Mouse (Mus musculus) megakaryocyte, embryonic 14.5 days (primary cell): Measurements from ENCODE around the gene Il1r2.

ENCODE experiments used
- FLI1 ChIP-seq: IDR thresholded peaks from 2 replicates; pipeline ENCODE4 v1.6.1; 2012; ENCODE audit warnings: low read length, inconsistent platforms, mixed read lengths
- GATA1 ChIP-seq: IDR thresholded peaks from 3 replicates; pipeline ENCODE4 v1.6.1; 2012; ENCODE audit warnings: mixed read lengths, low read length, inconsistent platforms, borderline replicate concordance

- TF ChIP-seq GATA1 (no peak), FLI1 (no peak)
Observed at GRCm38 (mm10) chr1:40045686-40046085, 28.2 kb upstream of the Il1r2 start.
